Mouse (Mus musculus): ENCODE data around the gene Nptn.
"Not testable (repeated sequence)": the region's sequence is repeated elsewhere in the genome, so short reads cannot be mapped to it uniquely, and the experiment has no call there.

Gene Nptn

GRCm38 (mm10) chr9:58565945-58566344, 16.1 kb upstream of the Nptn start:
- DNase-seq, result not testable (repeated sequence)

- DNase-seq, result peak in 1 of 2 experiments; percentile 46
These were observed 14.4 kb upstream of the Nptn start for GRCm38 (mm10) chr9:58567682-58568081.

GRCm38 (mm10) chr9:58571001-58571400, 11.0 kb upstream of the Nptn start:
- no peak for DNase-seq

GRCm38 (mm10) chr9:58578669-58579068, 3.4 kb upstream of the Nptn start:
- DNase-seq, result peak; percentile 89 to 94

GRCm38 (mm10) chr9:58580453-58581195, 1.4 kb upstream of the Nptn start:
- DNase-seq, result peak in 1 of 2 experiments; percentile 10

- no peak for DNase-seq
These were observed 633 bp upstream of the Nptn start for GRCm38 (mm10) chr9:58581283-58581930.

- peak; percentile 47 to 69 for DNase-seq
These were observed 684 bp downstream of the Nptn start for GRCm38 (mm10) chr9:58582581-58583266.

GRCm38 (mm10) chr9:58583267-58583641, 1.2 kb downstream of the Nptn start:
- DNase-seq, result peak; percentile 7 to 12

- DNase-seq, result no peak
These were observed 2.3 kb downstream of the Nptn start for GRCm38 (mm10) chr9:58584323-58584722.

- no peak for DNase-seq
These were observed 6.6 kb downstream of the Nptn start for GRCm38 (mm10) chr9:58588657-58589056.

GRCm38 (mm10) chr9:58595313-58595712, 13.3 kb downstream of the Nptn start:
- no peak for DNase-seq

- DNase-seq, result no peak
These were observed 31.8 kb downstream of the Nptn start for GRCm38 (mm10) chr9:58613790-58614189.

- DNase-seq, result no peak
These were observed 33.3 kb downstream of the Nptn start for GRCm38 (mm10) chr9:58615064-58615938.

GRCm38 (mm10) chr9:58623009-58623408, 41.0 kb downstream of the Nptn start:
- DNase-seq, result no peak

- DNase-seq, result no peak
These were observed 45.2 kb downstream of the Nptn start for GRCm38 (mm10) chr9:58627197-58627596.

GRCm38 (mm10) chr9:58630441-58630840, 48.4 kb downstream of the Nptn start:
- no peak for DNase-seq

GRCm38 (mm10) chr9:58648406-58649264, 66.6 kb downstream of the Nptn start:
- DNase-seq, result no peak

- DNase-seq, result no peak
These were observed 67.2 kb downstream of the Nptn start for GRCm38 (mm10) chr9:58649265-58649626.

GRCm38 (mm10) chr9:58651993-58652392, 70.0 kb downstream of the Nptn start:
- DNase-seq, result peak; percentile 28 to 56

GRCm38 (mm10) chr9:58654494-58654893, 72.5 kb downstream of the Nptn start:
- DNase-seq, result peak in 1 of 2 experiments; percentile 18

- peak in 1 of 2 experiments; percentile 54 for DNase-seq
These were observed 74.4 kb downstream of the Nptn start for GRCm38 (mm10) chr9:58656396-58656795.

GRCm38 (mm10) chr9:58656824-58657223, 74.8 kb downstream of the Nptn start:
- DNase-seq, result no peak

Measured in kidney, postnatal 36 days (tissue).